Mouse (Mus musculus): Measurements from ENCODE around the gene Uhrf1. TPM values are rescaled to one million over a fixed set of nuclear protein-coding genes. Genes with fewer than 3 reads are reported as not detected.

The Uhrf1 gene
- polyA plus RNA-seq, 1 experiment from 2014 or later = 42.8 TPM

DNA sequence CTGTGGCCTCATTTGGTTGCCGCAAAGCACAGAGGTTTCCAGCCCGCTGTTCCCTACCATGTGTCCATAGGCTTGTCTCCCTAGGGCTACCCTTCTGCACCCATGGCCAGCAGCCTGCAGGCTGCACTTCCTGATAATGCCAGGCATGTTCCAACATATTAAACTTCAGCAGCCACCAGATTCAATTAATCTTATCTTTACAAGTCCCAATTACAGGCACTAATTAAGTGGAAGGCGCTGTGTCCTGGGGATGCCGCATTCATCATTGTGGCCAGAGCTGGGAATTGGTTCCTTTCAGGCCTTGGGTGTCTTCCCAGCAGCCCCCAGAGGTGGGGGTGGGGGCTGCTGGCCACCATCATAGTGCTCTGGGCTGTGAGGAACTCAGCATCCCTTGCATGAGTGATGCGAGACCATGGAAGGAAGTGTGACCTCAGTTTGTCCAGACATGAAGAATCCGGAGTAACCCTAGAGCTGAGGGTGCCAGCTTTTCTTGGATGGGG is 65.2 kb downstream of the Uhrf1 start:
- H3K4me2 ChIP-seq (ENCODE audit: low read length) = no peak overlapping the region
- no peaks in the 10 kb centered on the region for H3K9me3 ChIP-seq (ENCODE audit: control insufficient read depth, low read length)
- no peaks in the 10 kb centered on the region for H3K27me3 ChIP-seq (ENCODE audit: control insufficient read depth, insufficient read depth, low read length)
- no peak overlapping the region for H3K4me3 ChIP-seq (ENCODE audit: control insufficient read depth in 1 of 2, insufficient read depth in 1 of 2, low read depth in 1 of 2, low read length in 2 of 2)
- 91% methylated on average over 6 of the region's 6 CpGs for WGBS
- peaks cover 10 to 25% of the 10 kb centered on the region in 2 experiments for H3K4me1 ChIP-seq (ENCODE audit: control insufficient read depth in 2 of 2, insufficient read depth in 2 of 2, low read length in 2 of 2)
- H3K9ac ChIP-seq (ENCODE audit: low read length) = no peak overlapping the region
- no peak overlapping the region for H3K27ac ChIP-seq (replicated peaks in 1 of 2; ENCODE audit: control insufficient read depth in 1 of 2, insufficient read depth in 1 of 2, low read depth in 2 of 2, low read length in 2 of 2)
- ATAC-seq (ENCODE audit: insufficient number of reproducible peaks, insufficient read depth, low FRiP score, low read depth) = no peak
- peaks cover 71% of the 10 kb centered on the region for H3K36me3 ChIP-seq (ENCODE audit: control insufficient read depth, insufficient read depth, low read length)

GRCm38 (mm10) chr17:56370090-56370489 is 67.0 kb downstream of the Uhrf1 start:
- Histone ChIP-seq H3K4me3 (ENCODE audit: control insufficient read depth in 1 of 2, insufficient read depth in 1 of 2, low read depth in 1 of 2, low read length in 2 of 2) (no peak overlapping the region), H3K36me3 (ENCODE audit: control insufficient read depth, insufficient read depth, low read length) (peaks cover 80% of the 10 kb centered on the region), H3K4me2 (ENCODE audit: low read length) (no peak overlapping the region), H3K9ac (ENCODE audit: low read length) (no peak overlapping the region), H3K9me3 (ENCODE audit: control insufficient read depth, low read length) (no peaks in the 10 kb centered on the region), H3K27ac (replicated peaks in 1 of 2; ENCODE audit: control insufficient read depth in 1 of 2, insufficient read depth in 1 of 2, low read depth in 2 of 2, low read length in 2 of 2) (no peak overlapping the region), H3K27me3 (ENCODE audit: control insufficient read depth, insufficient read depth, low read length) (no peaks in the 10 kb centered on the region), H3K4me1 (ENCODE audit: control insufficient read depth in 2 of 2, insufficient read depth in 2 of 2, low read length in 2 of 2) (peaks cover 13 to 31% of the 10 kb centered on the region in 2 experiments)
- ATAC-seq (ENCODE audit: insufficient number of reproducible peaks, insufficient read depth, low FRiP score, low read depth) = no peak
- 83% methylated on average over 3 of the region's 3 CpGs for WGBS

DNA sequence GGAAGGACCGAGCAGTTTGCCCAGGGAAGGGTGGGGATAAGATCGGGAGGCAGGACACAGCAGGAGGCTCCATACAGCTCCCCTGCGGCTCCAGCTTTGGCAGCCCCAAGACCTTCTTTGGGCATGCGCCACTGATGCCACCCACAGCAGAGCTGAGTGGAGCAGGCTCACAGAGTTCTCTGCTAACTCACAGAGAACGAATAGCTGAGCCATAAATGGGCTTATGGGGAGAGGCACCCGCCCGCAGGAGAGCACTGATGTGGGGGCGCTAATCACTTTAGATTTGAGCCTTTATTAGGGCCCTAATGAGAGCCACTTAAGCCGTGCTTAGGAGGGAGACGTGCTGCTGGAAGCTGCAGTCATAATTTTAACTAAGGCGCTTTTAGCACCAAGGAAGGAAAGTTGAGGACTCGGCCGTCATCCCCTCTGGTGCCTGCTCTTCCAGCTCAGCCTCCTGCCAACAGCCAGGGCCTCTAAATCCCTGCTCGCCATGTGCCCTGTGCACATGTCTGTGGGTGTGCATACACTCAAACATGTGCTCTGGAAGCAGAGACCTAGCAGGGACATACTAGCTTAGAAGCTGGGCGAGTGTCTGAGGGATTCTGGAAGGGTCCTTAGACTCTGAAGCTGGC is 68.0 kb downstream of the Uhrf1 start:
- H3K36me3 ChIP-seq (ENCODE audit: control insufficient read depth, insufficient read depth, low read length) = peaks cover 84% of the 10 kb centered on the region
- H3K9me3 ChIP-seq (ENCODE audit: control insufficient read depth, low read length) = no peaks in the 10 kb centered on the region
- no peak overlapping the region for H3K27ac ChIP-seq (replicated peaks in 1 of 2; ENCODE audit: control insufficient read depth in 1 of 2, insufficient read depth in 1 of 2, low read depth in 2 of 2, low read length in 2 of 2)
- WGBS = 81% methylated on average over 15 of the region's 15 CpGs
- no peak for ATAC-seq (ENCODE audit: insufficient number of reproducible peaks, insufficient read depth, low FRiP score, low read depth)
- no peak overlapping the region for H3K4me3 ChIP-seq (ENCODE audit: control insufficient read depth in 1 of 2, insufficient read depth in 1 of 2, low read depth in 1 of 2, low read length in 2 of 2)
- no peaks in the 10 kb centered on the region for H3K27me3 ChIP-seq (ENCODE audit: control insufficient read depth, insufficient read depth, low read length)
- peaks cover 6 to 21% of the 10 kb centered on the region in 2 experiments for H3K4me1 ChIP-seq (ENCODE audit: control insufficient read depth in 2 of 2, insufficient read depth in 2 of 2, low read length in 2 of 2)
- no peak overlapping the region for H3K9ac ChIP-seq (ENCODE audit: low read length)
- no peak overlapping the region for H3K4me2 ChIP-seq (ENCODE audit: low read length)

DNA sequence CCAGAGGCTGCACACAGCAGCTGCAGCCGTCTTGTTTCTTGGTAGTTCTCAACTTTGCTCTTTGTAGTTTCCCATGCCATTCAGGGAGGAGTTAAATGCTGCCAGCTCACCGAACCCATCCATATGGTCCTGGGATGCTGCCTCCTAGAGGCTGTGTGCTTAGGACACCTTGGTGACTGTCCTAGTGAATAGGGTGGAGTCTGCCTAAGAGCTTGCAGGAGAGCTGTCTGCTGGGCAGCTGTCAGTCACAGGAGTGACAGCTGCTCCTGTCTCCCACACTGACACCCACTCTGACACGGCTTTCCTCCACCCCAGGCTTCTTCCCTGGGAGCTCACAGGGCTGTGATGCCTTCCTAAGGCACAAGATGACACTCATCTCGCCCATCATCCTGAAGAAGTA is 69.0 kb downstream of the Uhrf1 start:
- H3K36me3 ChIP-seq (ENCODE audit: control insufficient read depth, insufficient read depth, low read length) = peaks cover 94% of the 10 kb centered on the region
- no peak for ATAC-seq (ENCODE audit: insufficient number of reproducible peaks, insufficient read depth, low FRiP score, low read depth)
- WGBS = 63% methylated on average over 4 of the region's 4 CpGs
- no peaks in the 10 kb centered on the region for H3K9me3 ChIP-seq (ENCODE audit: control insufficient read depth, low read length)
- H3K4me2 ChIP-seq (ENCODE audit: low read length) = no peak overlapping the region
- H3K9ac ChIP-seq (ENCODE audit: low read length) = no peak overlapping the region
- H3K27me3 ChIP-seq (ENCODE audit: control insufficient read depth, insufficient read depth, low read length) = no peaks in the 10 kb centered on the region
- H3K4me3 ChIP-seq (ENCODE audit: control insufficient read depth in 1 of 2, insufficient read depth in 1 of 2, low read depth in 1 of 2, low read length in 2 of 2) = no peak overlapping the region
- no peak overlapping the region for H3K27ac ChIP-seq (replicated peaks in 1 of 2; ENCODE audit: control insufficient read depth in 1 of 2, insufficient read depth in 1 of 2, low read depth in 2 of 2, low read length in 2 of 2)
- H3K4me1 ChIP-seq (ENCODE audit: control insufficient read depth in 2 of 2, insufficient read depth in 2 of 2, low read length in 2 of 2) = peaks cover 3 to 15% of the 10 kb centered on the region in 2 experiments; a peak in 3 of 4 replicates

Other genes with a start within 250 kb of the Uhrf1 start
- gene Ubxn6, start 228.3 kb upstream of the Uhrf1 start, polyA plus RNA-seq (2014; fragmentation: Nextera tagmentation; extraction: Ambion mirVana) = 41.3 and 42.5 TPM in 2 replicates
- gene Hdgfl2, start 223.7 kb upstream of the Uhrf1 start, polyA plus RNA-seq (2014; fragmentation: Nextera tagmentation; extraction: Ambion mirVana) = 56.5 and 57.5 TPM in 2 replicates
- 0.15 and 0.19 TPM in 2 replicates for gene Plin4, start 193.5 kb upstream of the Uhrf1 start, polyA plus RNA-seq (2014; fragmentation: Nextera tagmentation; extraction: Ambion mirVana)
- gene Plin5, start 185.7 kb upstream of the Uhrf1 start, polyA plus RNA-seq (2014; fragmentation: Nextera tagmentation; extraction: Ambion mirVana) = 0.88 and 1.1 TPM in 2 replicates
- 0.32 and 0.42 TPM in 2 replicates for gene Lrg1, start 181.3 kb upstream of the Uhrf1 start, polyA plus RNA-seq (2014; fragmentation: Nextera tagmentation; extraction: Ambion mirVana)
- 0.55 and 0.85 TPM in 2 replicates for gene Sema6b, start 163.0 kb upstream of the Uhrf1 start, polyA plus RNA-seq (2014; fragmentation: Nextera tagmentation; extraction: Ambion mirVana)
- gene Tnfaip8l1, start 140.8 kb upstream of the Uhrf1 start, polyA plus RNA-seq (2014; fragmentation: Nextera tagmentation; extraction: Ambion mirVana) = 8.9 and 9.4 TPM in 2 replicates
- gene Mydgf, start 119.4 kb upstream of the Uhrf1 start, polyA plus RNA-seq (2014; fragmentation: Nextera tagmentation; extraction: Ambion mirVana) = 76.6 and 81.1 TPM in 2 replicates
- 18.9 and 19.5 TPM in 2 replicates for gene Dpp9, start 84.4 kb upstream of the Uhrf1 start, polyA plus RNA-seq (2014; fragmentation: Nextera tagmentation; extraction: Ambion mirVana)
- 23.6 and 25.9 TPM in 2 replicates for gene Fem1a, start 46.5 kb upstream of the Uhrf1 start, polyA plus RNA-seq (2014; fragmentation: Nextera tagmentation; extraction: Ambion mirVana)
- 9.2 and 9.3 TPM in 2 replicates for gene Ticam1, start 26.5 kb upstream of the Uhrf1 start, polyA plus RNA-seq (2014; fragmentation: Nextera tagmentation; extraction: Ambion mirVana)
- 66.4 and 70.9 TPM in 2 replicates for gene Plin3, start 10.4 kb upstream of the Uhrf1 start, polyA plus RNA-seq (2014; fragmentation: Nextera tagmentation; extraction: Ambion mirVana)
- not detected in 2 replicates for gene Arrdc5, start 3.0 kb upstream of the Uhrf1 start, polyA plus RNA-seq (2014; fragmentation: Nextera tagmentation; extraction: Ambion mirVana)
- gene Kdm4b, start 22.7 kb downstream of the Uhrf1 start, polyA plus RNA-seq (2014; fragmentation: Nextera tagmentation; extraction: Ambion mirVana) = 24.1 and 24.4 TPM in 2 replicates
- gene Ptprs, start 173.2 kb downstream of the Uhrf1 start, polyA plus RNA-seq (2014; fragmentation: Nextera tagmentation; extraction: Ambion mirVana) = 51.4 and 60.1 TPM in 2 replicates
- not detected in 2 replicates for gene Znrf4, start 209.1 kb downstream of the Uhrf1 start, polyA plus RNA-seq (2014; fragmentation: Nextera tagmentation; extraction: Ambion mirVana)

All from heart, embryonic 14.5 days (tissue).